Mouse (Mus musculus) R1 (cell line): ENCODE measurements around the gene Defa37.
"Not testable (repeated sequence)": the region's sequence is repeated elsewhere in the genome, so short reads cannot be mapped to it uniquely, and the experiment has no call there.

ENCODE experiments used
- DNase-seq: peaks from one replicate; pipeline ENCODE4 v3.0.0-alpha.2; 2018; ENCODE audit warnings: low read depth, low spot score

Gene Defa37

DNA sequence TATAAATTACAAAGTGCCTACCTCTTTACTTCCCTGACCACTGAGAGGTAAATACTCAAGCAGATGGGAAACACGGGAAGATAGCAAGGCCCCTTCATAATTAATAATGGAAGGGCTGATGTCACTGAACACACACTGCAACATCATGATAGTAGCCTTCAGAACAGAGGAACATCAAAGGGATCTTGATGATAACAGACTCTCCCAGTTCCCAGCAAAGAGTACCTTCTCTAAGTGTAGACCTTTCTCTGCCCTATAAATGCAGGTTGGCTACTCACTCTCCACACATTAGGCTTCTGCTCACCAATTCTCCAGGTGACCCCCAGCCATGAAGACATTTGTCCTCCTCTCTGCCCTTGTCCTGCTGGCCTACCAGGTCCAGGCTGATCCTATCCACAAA is at the start of gene Defa37:
Defa37 (plus strand) TSS at position 301 of the 400 bp plus-strand sequence.
- DNase-seq: not testable (repeated sequence)

- not testable (repeated sequence) for DNase-seq
Observed at GRCm38 (mm10) chr8:21528732-21529131, 36.5 kb upstream of the Defa37 start, which contains the start of gene Defa32. Defa32 (plus strand) TSS chr8:21529032.

GRCm38 (mm10) chr8:21582706-21583105 is 17.5 kb downstream of the Defa37 start, which contains the start of gene Defa28:
Defa28 (plus strand) TSS chr8:21583006.
- DNase-seq: not testable (repeated sequence)

GRCm38 (mm10) chr8:21594408-21594807 is 29.2 kb downstream of the Defa37 start, which contains the start of gene Gm7861:
Gm7861 (minus strand) TSS chr8:21594508.
- not testable (repeated sequence) for DNase-seq
